Mouse (Mus musculus) megakaryocyte, embryonic 14.5 days (primary cell): ENCODE results near the gene Frmd4b.

Experiments used
- FLI1 ChIP-seq: IDR thresholded peaks from 2 replicates; pipeline ENCODE4 v1.6.1; 2012; ENCODE audit warnings: low read length, inconsistent platforms, mixed read lengths
- GATA1 ChIP-seq: IDR thresholded peaks from 3 replicates; pipeline ENCODE4 v1.6.1; 2012; ENCODE audit warnings: mixed read lengths, low read length, inconsistent platforms, borderline replicate concordance

DNA sequence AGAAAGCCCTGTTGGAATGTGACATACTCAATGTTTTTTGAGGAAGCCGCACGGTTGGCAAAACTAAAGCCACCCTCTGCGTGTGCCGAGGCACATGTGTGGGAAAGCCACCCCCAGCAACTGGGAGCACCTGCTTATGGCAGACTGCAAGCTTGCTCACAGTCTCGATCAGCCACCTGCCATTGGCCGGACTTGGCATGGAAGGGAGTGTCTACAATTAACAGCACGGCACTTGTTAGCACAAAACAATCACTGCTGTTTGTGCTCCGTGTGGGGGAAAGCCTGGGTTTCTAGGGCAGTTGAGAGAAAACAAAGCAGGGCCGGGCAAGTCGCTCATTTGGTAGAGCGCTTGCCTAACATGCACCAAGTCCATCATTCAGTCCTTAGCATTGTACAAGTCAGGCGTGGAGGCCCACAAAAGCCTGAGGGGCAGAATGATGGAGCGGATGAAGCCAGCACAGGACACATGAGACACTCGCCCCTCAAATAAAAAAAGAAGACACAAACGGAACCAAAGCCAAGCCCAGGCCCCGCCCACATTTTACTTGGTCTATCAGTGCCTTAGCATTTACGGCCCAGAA, 277.0 kb downstream of the Frmd4b start:
- TF ChIP-seq FLI1 (no peak), GATA1 (no peak)
